Mouse (Mus musculus): Measurements from ENCODE around the gene Gm28047.
A peak's percentile ranks its signal among the peaks of the same experiment; 100 is the strongest.

The Gm28047 gene

GRCm38 (mm10) chr15:102546677-102547427, 78.0 kb downstream of the Gm28047 start:
- DNase-seq = peak; percentile 94 to 97

- peak; percentile 51 to 63 for DNase-seq
Observed at GRCm38 (mm10) chr15:102546246-102546645, 78.6 kb downstream of the Gm28047 start.

GRCm38 (mm10) chr15:102544801-102545200, 80.1 kb downstream of the Gm28047 start:
- peak; percentile 90 to 92 for DNase-seq

GRCm38 (mm10) chr15:102533926-102534325, 90.9 kb downstream of the Gm28047 start:
- DNase-seq = peak in 1 of 2 experiments; percentile 32

GRCm38 (mm10) chr15:102532106-102532900, 92.6 kb downstream of the Gm28047 start:
- DNase-seq = peak; percentile 55 to 67

- DNase-seq = no peak
Observed at GRCm38 (mm10) chr15:102531586-102531985, 93.3 kb downstream of the Gm28047 start.

GRCm38 (mm10) chr15:102530566-102530965, 94.3 kb downstream of the Gm28047 start:
- no peak for DNase-seq

- no peak for DNase-seq
Observed at GRCm38 (mm10) chr15:102528396-102528795, 96.5 kb downstream of the Gm28047 start.

GRCm38 (mm10) chr15:102527936-102528335, 96.9 kb downstream of the Gm28047 start:
- DNase-seq = peak in 1 of 2 experiments; percentile 59

- DNase-seq = no peak
Observed at GRCm38 (mm10) chr15:102526111-102527002, 98.5 kb downstream of the Gm28047 start.

GRCm38 (mm10) chr15:102524892-102525485, 99.9 kb downstream of the Gm28047 start, which contains the start of gene Npff:
Npff (minus strand) TSS chr15:102524942.
- peak; percentile 91 to 92 for DNase-seq

- peak in 1 of 2 experiments; percentile 27 for DNase-seq
Observed at GRCm38 (mm10) chr15:102521480-102521879, 103.4 kb downstream of the Gm28047 start.

- peak; percentile 60 to 67 for DNase-seq
Observed at GRCm38 (mm10) chr15:102520416-102520815, 104.5 kb downstream of the Gm28047 start.

GRCm38 (mm10) chr15:102519211-102520141, 105.4 kb downstream of the Gm28047 start:
- peak in 1 of 2 experiments; percentile 45 for DNase-seq

- no peak for DNase-seq
Observed at GRCm38 (mm10) chr15:102518859-102519201, 106.0 kb downstream of the Gm28047 start.

- peak; percentile 99 for DNase-seq
Observed at GRCm38 (mm10) chr15:102517976-102518858, 106.7 kb downstream of the Gm28047 start, which contains the start of gene Tarbp2. Tarbp2 (plus strand) TSS chr15:102518192.

- no peak for DNase-seq
Observed at GRCm38 (mm10) chr15:102517631-102517975, 107.3 kb downstream of the Gm28047 start.

GRCm38 (mm10) chr15:102516728-102517404, 108.0 kb downstream of the Gm28047 start, which contains the start of gene Map3k12:
Map3k12 (minus strand) TSS chr15:102517064.
- DNase-seq = peak; percentile 89 to 90

- DNase-seq = peak in 1 of 2 experiments; percentile 80
Observed at GRCm38 (mm10) chr15:102516293-102516692, 108.6 kb downstream of the Gm28047 start.
